Mouse (Mus musculus) cerebellum, postnatal 36 days (tissue): ENCODE data around the gene Glrx5.

Experiments
- DNase-seq, 2 experiments: peaks; one replicate each; pipeline ENCODE4 v3.0.0; 2021 to 2022; ENCODE audit warnings: mixed read lengths in 2 of 2

Glrx5 gene

DNA sequence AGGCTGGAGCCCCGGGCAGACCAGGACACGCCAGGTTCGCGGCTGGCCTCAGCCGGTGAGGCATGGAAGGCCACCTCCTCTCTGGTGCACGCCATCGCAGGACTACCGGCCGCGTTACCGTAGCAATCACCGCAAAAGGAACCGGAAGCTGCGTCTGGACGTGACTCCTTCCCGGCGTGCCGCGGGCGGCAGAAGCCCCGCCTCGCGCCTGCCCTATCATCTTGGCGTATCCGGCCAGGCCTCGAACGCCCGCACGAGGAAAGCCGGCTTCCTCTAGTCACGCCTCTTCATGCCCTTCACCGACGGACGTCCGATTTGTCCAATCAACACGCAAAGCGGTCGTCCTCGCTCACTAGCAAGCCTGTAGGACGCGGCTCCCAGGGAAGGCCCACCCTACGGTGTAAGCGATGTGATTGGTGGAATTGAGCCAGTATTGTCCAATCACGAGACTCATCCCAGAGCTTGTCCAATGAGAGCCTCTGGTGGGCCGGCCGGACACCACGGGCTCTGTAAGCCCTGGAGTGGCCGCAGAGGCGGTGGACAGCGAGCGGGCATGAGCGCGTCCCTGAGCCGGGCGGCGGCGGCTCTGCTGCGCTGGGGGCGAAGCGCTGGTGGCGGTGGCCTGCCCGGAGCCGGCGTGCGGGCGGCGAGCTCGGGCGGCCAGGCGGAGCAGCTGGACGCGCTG, at the start of gene Glrx5:
TSS of gene Glrx5 (plus strand) at position 542 of the 685 bp plus-strand sequence.
- DNase-seq, result peak; percentile 98 to 99

DNA sequence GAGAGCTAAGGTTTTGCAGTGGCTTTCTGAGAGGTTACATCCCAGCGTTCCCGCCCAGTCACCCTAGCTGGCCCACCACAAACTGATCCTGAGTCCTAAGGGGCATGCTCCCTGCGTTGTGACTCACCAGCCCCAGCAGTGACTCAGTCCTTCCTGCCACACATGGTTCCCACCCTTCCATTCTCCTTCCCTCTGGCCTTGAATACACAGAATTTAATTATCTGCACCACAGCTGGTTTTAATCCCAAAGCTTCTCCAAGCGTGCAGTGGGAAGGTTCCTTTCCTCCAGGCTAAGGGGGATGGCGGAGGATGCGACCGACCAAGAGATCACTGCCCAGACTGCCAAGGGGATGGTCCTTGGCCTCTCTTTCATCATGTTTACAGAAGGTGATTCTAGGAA, 49.0 kb upstream of the Glrx5 start:
- DNase-seq, result no peak

DNA sequence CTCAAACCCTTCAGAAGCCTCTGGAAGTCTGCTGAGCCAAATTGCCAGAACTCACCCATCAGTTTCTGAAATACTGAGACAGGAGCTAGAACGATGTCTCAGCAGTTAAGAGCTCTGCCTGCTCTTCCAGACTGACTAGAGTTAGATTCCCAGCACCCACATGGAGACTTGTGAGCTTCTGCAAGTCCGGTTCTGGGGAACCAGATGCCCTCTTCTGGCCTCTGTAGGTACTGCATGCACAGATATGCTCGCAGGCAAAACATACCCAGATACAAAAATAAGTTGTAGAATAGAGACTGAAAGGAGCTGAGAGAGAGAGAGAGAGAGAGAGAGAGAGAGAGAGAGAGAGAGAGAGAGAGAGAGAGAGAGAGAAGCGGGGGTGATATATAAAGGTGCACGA, 47.4 kb upstream of the Glrx5 start:
- DNase-seq, result no peak

DNA sequence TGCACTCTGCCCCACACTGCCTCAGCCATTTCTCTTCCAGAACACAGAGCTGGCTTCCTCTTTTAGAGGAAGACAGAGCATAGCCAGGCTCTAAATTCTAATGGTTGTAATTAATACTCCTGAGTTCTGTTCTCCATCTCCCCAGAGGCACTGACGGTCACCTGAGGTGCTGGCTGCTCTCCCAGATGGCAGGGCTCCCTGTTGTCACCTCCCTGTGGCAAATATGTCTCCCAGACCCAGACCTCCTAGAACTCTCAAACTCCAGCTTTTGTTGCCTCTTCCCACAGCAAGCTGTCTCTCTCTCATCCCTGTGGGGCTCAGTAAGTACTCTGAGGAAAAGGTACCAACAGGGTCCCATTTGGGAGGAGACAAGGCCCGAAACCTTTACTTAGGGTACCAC, 46.5 kb upstream of the Glrx5 start:
- DNase-seq, result no peak

- DNase-seq, result no peak
Measured at GRCm38 (mm10) chr12:104986781-104987180, 45.7 kb upstream of the Glrx5 start.

- no peak for DNase-seq
Measured at GRCm38 (mm10) chr12:104987936-104988335, 44.6 kb upstream of the Glrx5 start.

DNA sequence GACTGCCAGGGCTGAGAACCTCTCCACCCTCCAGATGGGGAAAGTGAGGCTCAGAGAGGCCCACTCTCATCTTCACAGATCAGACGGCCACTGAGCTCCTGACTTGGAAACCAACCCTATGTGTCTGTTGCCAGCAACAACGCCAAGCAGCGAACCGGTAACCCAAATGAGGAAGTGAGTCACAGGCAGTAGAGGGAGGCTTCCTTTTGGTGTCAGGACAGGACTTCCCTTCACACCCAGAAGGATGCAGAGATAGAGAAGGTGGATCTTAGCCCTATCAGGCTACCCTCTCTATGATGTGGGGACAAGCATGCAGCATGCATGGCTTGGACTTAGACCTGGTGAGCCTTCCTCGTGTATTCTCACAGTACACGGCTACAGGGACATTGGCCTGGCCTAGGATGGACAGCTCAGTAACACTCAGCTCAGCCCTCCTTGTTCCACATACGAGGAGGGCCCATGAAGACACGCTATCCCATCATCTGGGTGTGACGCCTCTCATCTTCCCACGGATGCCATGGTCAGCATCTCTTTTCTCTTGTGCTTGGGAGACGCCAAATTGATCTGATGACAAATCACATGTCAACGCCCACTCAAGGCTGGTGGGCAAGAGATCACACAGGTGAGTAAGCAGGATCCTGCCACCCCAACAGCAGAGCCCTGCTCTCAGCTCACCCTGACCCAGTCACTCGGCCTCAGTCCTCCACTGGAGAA, 41.6 kb upstream of the Glrx5 start:
- DNase-seq, result no peak

DNA sequence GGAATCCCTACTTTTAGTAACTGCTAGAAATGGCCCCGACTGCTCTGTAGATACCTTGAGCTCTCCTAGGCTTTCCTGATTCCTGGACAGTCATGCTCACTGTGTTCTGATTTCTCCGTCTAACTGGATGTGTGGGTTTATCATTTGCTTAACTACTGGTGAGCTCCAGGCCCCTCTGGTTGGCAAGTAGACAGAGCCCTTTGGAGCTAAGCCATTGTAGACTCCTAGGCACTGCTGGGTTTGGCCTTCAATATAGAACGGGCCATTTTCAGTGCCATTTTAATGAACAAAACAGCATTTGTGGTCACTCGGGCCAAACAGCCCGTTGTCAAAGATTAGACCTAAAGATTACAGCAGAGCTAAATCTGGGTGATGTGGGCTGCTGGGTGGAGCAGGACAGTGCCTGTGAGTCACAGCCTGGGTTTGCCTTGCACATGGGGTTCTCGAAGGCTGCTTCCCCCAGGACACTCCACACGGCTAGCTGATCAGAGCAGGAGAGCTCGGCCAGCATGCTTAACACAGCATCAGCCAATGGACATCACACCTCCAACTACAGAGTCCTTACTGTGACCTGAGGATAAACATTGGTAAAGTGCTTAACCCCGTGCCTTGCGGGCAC, 40.3 kb upstream of the Glrx5 start:
- DNase-seq, result no peak

DNA sequence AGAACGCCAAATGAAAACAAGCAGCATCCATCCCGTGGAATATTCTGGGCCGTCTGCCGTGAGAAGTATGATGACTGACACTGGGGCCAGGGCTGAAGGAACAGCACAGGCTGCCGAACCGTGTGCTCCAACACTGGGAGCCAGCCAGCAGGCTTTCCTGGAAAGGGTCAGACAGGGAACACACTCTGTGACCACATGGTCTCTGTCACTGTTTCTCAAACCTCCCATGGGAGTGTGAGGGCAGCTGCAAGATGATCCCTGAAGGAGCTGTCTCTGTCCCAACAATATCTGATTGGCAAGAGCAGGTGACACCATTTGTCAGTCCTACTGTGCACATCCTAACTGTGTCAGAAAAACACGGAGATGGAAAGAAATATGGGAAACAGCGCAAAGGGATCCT, 39.6 kb upstream of the Glrx5 start:
- no peak for DNase-seq

- DNase-seq, result no peak
Measured at GRCm38 (mm10) chr12:104995259-104995876, 37.1 kb upstream of the Glrx5 start.

GRCm38 (mm10) chr12:104996012-104996728, 36.3 kb upstream of the Glrx5 start:
- DNase-seq, result no peak

GRCm38 (mm10) chr12:104997159-104997558, 35.3 kb upstream of the Glrx5 start:
- no peak for DNase-seq

- no peak for DNase-seq
Measured at GRCm38 (mm10) chr12:104997641-104998293, 34.7 kb upstream of the Glrx5 start.

- no peak for DNase-seq
Measured at GRCm38 (mm10) chr12:104998541-104998940, 33.9 kb upstream of the Glrx5 start.

DNA sequence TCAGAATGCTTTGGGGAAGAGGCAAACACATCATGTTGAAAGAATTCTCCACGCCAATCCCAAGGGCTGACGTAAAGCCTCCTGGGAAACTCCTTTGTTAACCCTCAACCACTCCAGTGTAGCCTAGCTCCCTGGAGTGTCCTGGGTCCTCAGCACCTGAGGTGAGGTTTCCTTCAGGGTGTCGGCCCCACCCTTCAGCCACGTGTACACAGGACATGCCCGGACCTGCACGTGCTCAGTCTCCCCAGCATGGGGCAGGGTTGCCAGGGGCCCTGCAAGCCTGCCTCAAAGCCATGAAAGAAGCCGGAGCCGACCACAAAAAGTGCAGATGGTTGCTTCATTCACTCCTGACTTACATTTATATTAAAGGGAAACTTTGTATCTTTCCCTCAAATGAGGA, 33.3 kb upstream of the Glrx5 start:
- DNase-seq, result no peak

DNA sequence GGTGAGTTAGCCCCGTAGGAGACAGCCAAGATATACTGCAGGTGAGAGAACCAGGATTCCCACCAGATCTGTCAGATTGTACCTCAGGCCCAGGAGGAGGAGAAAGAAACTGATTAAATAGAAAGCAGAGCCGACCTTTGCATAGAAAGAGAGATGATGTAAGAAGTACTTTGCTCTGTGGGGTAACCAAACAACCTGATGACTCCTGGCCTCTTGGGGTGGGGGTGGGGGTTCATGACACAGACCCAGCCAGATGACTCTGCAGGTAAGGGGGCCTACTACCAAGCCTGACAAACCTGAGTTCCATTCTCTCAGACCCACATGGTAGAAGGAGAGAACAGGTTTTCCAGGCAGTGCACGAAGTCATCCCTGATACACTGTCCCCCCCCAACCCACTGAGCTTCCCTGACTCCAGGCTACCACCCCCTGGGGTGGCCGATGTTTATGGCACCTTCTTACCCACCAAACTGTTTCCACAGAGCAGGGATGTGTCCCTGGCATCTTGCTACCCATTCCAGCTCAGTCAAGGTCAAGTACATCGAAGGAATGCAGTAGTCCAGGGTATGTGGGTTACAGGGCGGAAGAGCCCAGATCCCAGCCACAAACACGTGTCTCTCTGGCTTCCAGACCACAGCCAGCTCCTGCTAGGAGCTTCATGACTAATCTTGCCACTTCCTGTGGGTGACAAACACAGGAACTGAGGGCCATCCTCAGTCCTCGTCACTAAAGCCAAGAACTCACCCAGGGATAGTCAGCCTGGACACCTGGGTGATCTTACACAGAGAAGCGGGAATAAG, 31.8 kb upstream of the Glrx5 start:
- no peak for DNase-seq

DNA sequence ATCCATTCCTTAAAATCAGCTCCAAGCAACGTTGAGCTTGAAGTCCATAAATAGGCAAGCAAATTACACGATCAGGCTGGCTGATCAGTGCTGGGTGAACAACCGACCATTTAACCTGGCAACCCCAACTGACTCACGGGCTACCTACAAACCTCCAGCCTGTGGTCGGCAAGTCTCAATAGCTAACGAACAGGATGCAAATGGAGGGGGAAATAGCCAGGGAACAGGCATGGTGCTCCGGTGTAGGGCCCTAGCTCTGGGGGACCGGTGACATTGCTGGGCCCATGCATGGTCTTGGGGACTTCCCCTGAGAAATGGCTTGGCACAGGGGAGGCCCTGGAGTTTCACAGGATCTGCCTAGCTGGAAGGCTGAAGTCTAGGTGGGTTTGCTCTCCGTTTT, 31.2 kb upstream of the Glrx5 start:
- no peak for DNase-seq

DNA sequence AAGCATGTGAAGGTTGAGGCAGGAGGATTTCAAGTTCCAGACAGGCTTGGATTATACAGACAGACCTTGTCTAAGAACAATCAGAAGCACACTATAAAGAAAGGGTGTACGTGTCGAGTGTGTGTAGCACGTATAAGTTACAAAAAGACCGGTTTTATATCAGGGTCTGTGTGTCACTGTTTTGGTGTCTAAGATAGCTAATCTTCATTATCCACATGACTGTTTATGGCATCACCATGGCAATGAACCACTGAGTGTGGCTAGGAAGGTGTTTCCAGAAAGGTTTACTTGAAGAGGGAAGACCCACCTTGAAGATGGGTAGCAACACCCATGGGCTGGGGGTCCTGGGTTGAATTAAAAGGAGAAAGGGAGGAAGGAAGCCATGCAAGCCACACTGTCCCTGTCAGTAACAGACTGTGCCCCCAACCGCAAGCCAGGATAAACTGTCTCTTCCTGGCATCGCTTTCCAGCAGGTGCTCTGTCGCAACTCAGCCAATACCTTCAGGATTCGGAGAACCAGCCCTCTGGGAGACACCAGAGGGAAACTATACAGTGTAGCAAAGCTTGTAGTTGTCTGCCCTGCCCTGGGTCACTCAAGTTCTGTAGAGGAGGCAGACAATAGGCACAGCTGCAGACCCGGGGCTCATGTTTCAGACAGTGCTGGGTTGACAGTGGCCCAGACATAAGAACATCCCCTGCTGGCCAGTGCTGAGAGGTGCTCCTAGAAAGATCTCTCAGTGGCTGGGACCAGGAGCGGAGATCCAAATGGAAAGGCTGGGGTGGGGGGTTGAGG, 30.0 kb upstream of the Glrx5 start:
- DNase-seq, result no peak

DNA sequence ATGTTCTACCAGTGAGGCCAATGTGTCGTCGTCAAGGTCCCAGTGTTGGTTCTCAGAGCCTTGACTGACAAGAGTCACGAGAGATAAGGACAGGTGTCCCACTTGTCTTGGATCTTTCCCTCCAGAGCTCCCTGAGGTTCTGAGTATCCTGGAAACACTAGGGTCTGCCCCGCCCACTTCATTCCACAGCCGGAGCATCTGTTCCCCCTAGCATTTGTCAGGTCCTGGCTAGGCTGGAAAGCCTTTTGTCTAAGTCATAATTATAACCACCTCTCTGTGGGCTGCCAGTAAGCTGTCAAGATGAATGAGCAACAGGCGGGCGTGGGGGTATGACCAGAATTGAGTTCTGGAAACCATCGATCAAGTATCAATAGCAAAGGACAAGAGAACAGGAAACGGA, 29.3 kb upstream of the Glrx5 start:
- no peak for DNase-seq

DNA sequence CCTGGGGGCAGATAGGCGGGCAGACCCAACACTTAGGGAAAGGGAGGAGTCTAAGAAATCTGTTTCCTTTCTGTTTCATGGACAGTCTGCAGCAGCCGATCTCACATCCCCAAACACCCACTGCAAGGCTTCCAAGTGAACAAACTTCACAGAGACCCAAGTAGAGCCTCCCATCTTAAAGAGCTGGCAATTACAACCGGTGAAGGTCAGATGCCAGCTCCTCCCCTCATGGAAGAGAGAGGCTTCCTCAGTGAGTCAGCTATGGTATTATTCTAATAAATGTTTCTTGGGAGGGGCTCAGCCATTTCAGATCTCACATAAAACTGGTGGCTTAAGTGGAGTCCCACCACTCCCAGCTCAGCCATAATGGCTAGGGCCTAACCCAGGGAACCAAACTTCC, 28.8 kb upstream of the Glrx5 start:
- no peak for DNase-seq
